Mouse (Mus musculus) bone marrow, adult 2 months (tissue): ENCODE measurements around the gene AC129217.1.

Experiments
- CTCF ChIP-seq: fragments of 200-500 bp; IDR thresholded peaks from 2 replicates; pipeline ENCODE4 v1.5.1; 2011; ENCODE audit warnings: low read length, control low read depth; ENCODE audit not compliant: control insufficient read depth, insufficient read depth
- POLR2A ChIP-seq: fragments of 200-500 bp; IDR thresholded peaks from 2 replicates; pipeline ENCODE4 v1.6.1; 2011; ENCODE audit warnings: low read depth, mild to moderate bottlenecking, control low read depth, low read length, borderline replicate concordance; ENCODE audit not compliant: control insufficient read depth

DNA sequence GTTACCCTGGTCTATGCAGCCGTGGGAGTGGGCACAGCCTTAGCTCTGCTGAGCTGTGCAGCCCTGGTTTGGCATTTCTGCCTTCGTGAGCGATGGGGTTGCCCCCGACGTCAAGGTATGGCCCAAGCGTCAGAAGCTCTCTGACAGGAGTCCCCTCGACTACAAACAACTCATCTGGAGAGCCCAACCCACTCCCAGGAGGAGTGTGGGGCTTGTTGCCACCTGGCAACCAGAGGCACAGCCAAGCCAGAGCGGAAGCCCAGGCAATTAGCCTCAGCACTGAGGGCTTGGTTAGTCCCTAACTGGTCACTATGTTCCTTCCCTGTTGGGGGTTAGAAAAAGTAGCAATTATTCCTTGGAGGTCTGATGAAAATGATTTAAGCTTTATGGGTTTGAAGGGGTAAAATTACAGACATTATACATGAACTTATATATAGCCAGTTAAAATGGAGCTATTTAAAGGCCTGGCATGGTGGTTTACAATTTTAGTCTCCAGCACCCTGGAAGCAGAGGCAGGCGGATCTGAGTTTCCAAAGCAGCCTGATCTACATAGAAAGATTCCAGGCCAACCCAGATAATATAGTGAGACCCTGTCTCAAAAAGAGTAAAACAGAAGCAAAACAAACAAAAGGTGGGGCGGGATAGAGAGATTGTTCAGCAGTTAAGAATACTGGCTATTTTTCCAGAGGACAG is 22.8 kb downstream of the AC129217.1 start:
- TF ChIP-seq CTCF (no peak), POLR2A (no peak)
